Mouse (Mus musculus) embryonic facial prominence, embryonic 12.5 days (tissue): ENCODE data around the gene Chmp6. TPM values are rescaled to one million over a fixed set of nuclear protein-coding genes. Genes with fewer than 3 reads are reported as not detected.

ENCODE experiments used
- ATAC-seq: fragments of 200-750 bp; cut with Nextera tagmentation; 2 replicates; pipeline ENCODE4 v1.8.0; 2017; ENCODE audit not compliant: insufficient number of reproducible peaks, insufficient read depth, low FRiP score, low TSS enrichment
- H3K27ac ChIP-seq: fragments of 300-500 bp; sonication (generic); 2 replicates; pipeline ENCODE4 v1.5.1; 2016; ENCODE audit warnings: mild to moderate bottlenecking
- H3K27me3 ChIP-seq: fragments of 300-500 bp; sonication (generic); 2 replicates; pipeline ENCODE4 v1.6.1; 2016; ENCODE audit warnings: mild to moderate bottlenecking, moderate library complexity
- H3K36me3 ChIP-seq: fragments of 300-500 bp; sonication (generic); 2 replicates; pipeline ENCODE4 v1.6.1; 2016; ENCODE audit warnings: mild to moderate bottlenecking
- H3K4me1 ChIP-seq: fragments of 300-500 bp; sonication (generic); 2 replicates; pipeline ENCODE4 v1.6.1; 2016
- H3K4me2 ChIP-seq: fragments of 300-500 bp; sonication (generic); replicated peaks from 2 replicates; pipeline ENCODE4 v1.6.1; 2016; ENCODE audit warnings: mild to moderate bottlenecking, moderate library complexity
- H3K4me3 ChIP-seq: fragments of 300-500 bp; sonication (generic); 2 replicates; pipeline ENCODE4 v1.5.1; 2016; ENCODE audit warnings: mild to moderate bottlenecking
- H3K9ac ChIP-seq: fragments of 300-500 bp; sonication (generic); 2 replicates; pipeline ENCODE4 v1.6.1; 2016; ENCODE audit warnings: mild to moderate bottlenecking, moderate library complexity
- H3K9me3 ChIP-seq: fragments of 300-500 bp; sonication (generic); 2 replicates; pipeline ENCODE4 v1.6.1; 2016; ENCODE audit warnings: mild to moderate bottlenecking, moderate library complexity
- WGBS: fragments of 180-500 bp; shearing (Covaris S2); methylation state at CpG from one replicate; pipeline ENCODE4 v1.1.7; 2016; 5-methylcytosine and 5-hydroxymethylcytosine counted together
- polyA plus RNA-seq: library from polyadenylated mRNA; unstranded; fragments of >200 nt; fragmentation: Nextera tagmentation; extraction: Ambion mirVana; gene quantifications from 2 replicates; pipeline ENCODE4 v1.2.1, GENCODE M21; 2016

Chmp6 gene
- polyA plus RNA-seq = 109 and 110 TPM in 2 replicates

- Histone ChIP-seq H3K9me3 (no peaks in the 10 kb centered on the region), H3K27ac (peak within 1 kb of the TSS; percentile 80), H3K27me3 (no peaks in the 10 kb centered on the region), H3K4me3 (peak within 1 kb of the TSS; percentile 96), H3K4me2 (peak within 1 kb of the TSS; percentile 98), H3K36me3 (peaks cover 25% of the 10 kb centered on the region), H3K4me1 (peaks cover 27% of the 10 kb centered on the region), H3K9ac (peak within 1 kb of the TSS; percentile 90)
- under 1% methylated on average over 48 of the region's 48 CpGs for WGBS
- peak; percentile 19; the same call in 1 of the 2 replicates for ATAC-seq
These were observed at the start of gene Chmp6 for GRCm38 (mm10) chr11:119913291-119913934. Gene Chmp6 (plus strand): TSS chr11:119913441.

GRCm38 (mm10) chr11:119866837-119867236 lies 46.4 kb upstream of the Chmp6 start:
- H3K36me3 ChIP-seq = peaks cover 29% of the 10 kb centered on the region
- peaks cover 19% of the 10 kb centered on the region for H3K4me1 ChIP-seq
- no peaks in the 10 kb centered on the region for H3K27me3 ChIP-seq
- no peaks in the 10 kb centered on the region for H3K9me3 ChIP-seq
- WGBS = 86% methylated on average over 6 of the region's 6 CpGs
- H3K4me2 ChIP-seq = no peak overlapping the region
- H3K9ac ChIP-seq = no peak overlapping the region
- no peak overlapping the region for H3K27ac ChIP-seq
- H3K4me3 ChIP-seq = no peak overlapping the region
- no peak for ATAC-seq

- Histone ChIP-seq H3K4me1 (peaks cover 11% of the 10 kb centered on the region), H3K4me3 (no peak overlapping the region), H3K4me2 (no peak overlapping the region), H3K9me3 (no peaks in the 10 kb centered on the region), H3K9ac (no peak overlapping the region), H3K27me3 (no peaks in the 10 kb centered on the region), H3K27ac (no peak overlapping the region), H3K36me3 (peaks cover 38% of the 10 kb centered on the region)
- WGBS = 70% methylated on average over 3 of the region's 3 CpGs
- ATAC-seq = no peak
These were observed 45.1 kb upstream of the Chmp6 start for GRCm38 (mm10) chr11:119868138-119868537.

GRCm38 (mm10) chr11:119868556-119868955 lies 44.7 kb upstream of the Chmp6 start:
- WGBS = 85% methylated on average over 4 of the region's 4 CpGs
- Histone ChIP-seq H3K27me3 (no peaks in the 10 kb centered on the region), H3K4me3 (no peak overlapping the region), H3K4me1 (peaks cover 7% of the 10 kb centered on the region), H3K27ac (no peak overlapping the region), H3K4me2 (no peak overlapping the region), H3K9ac (no peak overlapping the region), H3K36me3 (peaks cover 42% of the 10 kb centered on the region), H3K9me3 (no peaks in the 10 kb centered on the region)
- ATAC-seq = no peak

- Histone ChIP-seq H3K27me3 (no peaks in the 10 kb centered on the region), H3K4me1 (no peaks in the 10 kb centered on the region), H3K4me3 (no peak overlapping the region), H3K9ac (no peak overlapping the region), H3K4me2 (no peak overlapping the region), H3K9me3 (no peaks in the 10 kb centered on the region), H3K27ac (no peak overlapping the region), H3K36me3 (peaks cover 62% of the 10 kb centered on the region)
- 86% methylated on average over 7 of the region's 7 CpGs for WGBS
- no peak for ATAC-seq
These were observed 42.1 kb upstream of the Chmp6 start for GRCm38 (mm10) chr11:119871141-119871540.

- ATAC-seq = no peak
- H3K36me3 ChIP-seq = peaks cover 78% of the 10 kb centered on the region
- H3K4me1 ChIP-seq = no peaks in the 10 kb centered on the region
- no peak overlapping the region for H3K27ac ChIP-seq
- WGBS = 94% methylated on average over 4 of the region's 4 CpGs
- no peak overlapping the region for H3K4me2 ChIP-seq
- H3K27me3 ChIP-seq = no peaks in the 10 kb centered on the region
- no peaks in the 10 kb centered on the region for H3K9me3 ChIP-seq
- no peak overlapping the region for H3K9ac ChIP-seq
- H3K4me3 ChIP-seq = no peak overlapping the region
These were observed 39.6 kb upstream of the Chmp6 start for GRCm38 (mm10) chr11:119873643-119874042.

GRCm38 (mm10) chr11:119874841-119875240 lies 38.4 kb upstream of the Chmp6 start:
- Histone ChIP-seq H3K9ac (no peak overlapping the region), H3K4me2 (no peak overlapping the region), H3K36me3 (peaks cover 76% of the 10 kb centered on the region), H3K27ac (no peak overlapping the region), H3K9me3 (no peaks in the 10 kb centered on the region), H3K27me3 (no peaks in the 10 kb centered on the region), H3K4me1 (no peaks in the 10 kb centered on the region), H3K4me3 (no peak overlapping the region)
- WGBS = 73% methylated on average over 1 of the region's 1 CpGs
- ATAC-seq = no peak

GRCm38 (mm10) chr11:119875685-119876084 lies 37.6 kb upstream of the Chmp6 start:
- WGBS = 84% methylated on average over 9 of the region's 9 CpGs
- H3K27me3 ChIP-seq = no peaks in the 10 kb centered on the region
- ATAC-seq = no peak
- no peak overlapping the region for H3K9ac ChIP-seq
- H3K27ac ChIP-seq = no peak overlapping the region
- H3K36me3 ChIP-seq = peaks cover 73% of the 10 kb centered on the region
- no peak overlapping the region for H3K4me2 ChIP-seq
- no peaks in the 10 kb centered on the region for H3K4me1 ChIP-seq
- H3K4me3 ChIP-seq = no peak overlapping the region
- no peaks in the 10 kb centered on the region for H3K9me3 ChIP-seq

GRCm38 (mm10) chr11:119877124-119877523 lies 36.1 kb upstream of the Chmp6 start:
- H3K27me3 ChIP-seq = no peaks in the 10 kb centered on the region
- no peaks in the 10 kb centered on the region for H3K9me3 ChIP-seq
- H3K4me3 ChIP-seq = no peak overlapping the region
- H3K9ac ChIP-seq = no peak overlapping the region
- H3K36me3 ChIP-seq = peaks cover 65% of the 10 kb centered on the region
- H3K4me2 ChIP-seq = no peak overlapping the region
- no peak overlapping the region for H3K27ac ChIP-seq
- WGBS = 92% methylated on average over 7 of the region's 7 CpGs
- no peaks in the 10 kb centered on the region for H3K4me1 ChIP-seq
- 0 out of 2 replicates have a peak, but pooled peaks have one; percentile 30 for ATAC-seq

GRCm38 (mm10) chr11:119879573-119879972 lies 33.7 kb upstream of the Chmp6 start:
- H3K4me2 ChIP-seq = no peak overlapping the region
- H3K4me3 ChIP-seq = no peak overlapping the region
- H3K4me1 ChIP-seq = no peaks in the 10 kb centered on the region
- no peak overlapping the region for H3K27ac ChIP-seq
- no peaks in the 10 kb centered on the region for H3K9me3 ChIP-seq
- no peak overlapping the region for H3K9ac ChIP-seq
- H3K27me3 ChIP-seq = no peaks in the 10 kb centered on the region
- ATAC-seq = no peak
- WGBS = 89% methylated on average over 5 of the region's 5 CpGs
- peaks cover 48% of the 10 kb centered on the region for H3K36me3 ChIP-seq

GRCm38 (mm10) chr11:119883646-119884045 lies 29.6 kb upstream of the Chmp6 start:
- Histone ChIP-seq H3K4me2 (no peak overlapping the region), H3K27me3 (no peaks in the 10 kb centered on the region), H3K36me3 (peaks cover 55% of the 10 kb centered on the region), H3K9ac (no peak overlapping the region), H3K27ac (no peak overlapping the region), H3K4me1 (no peaks in the 10 kb centered on the region), H3K9me3 (no peaks in the 10 kb centered on the region), H3K4me3 (no peak overlapping the region)
- no peak for ATAC-seq
- 67% methylated on average over 2 of the region's 2 CpGs for WGBS

- no peaks in the 10 kb centered on the region for H3K27me3 ChIP-seq
- no peaks in the 10 kb centered on the region for H3K9me3 ChIP-seq
- H3K27ac ChIP-seq = no peak overlapping the region
- H3K4me3 ChIP-seq = no peak overlapping the region
- WGBS = 92% methylated on average over 3 of the region's 3 CpGs
- ATAC-seq = no peak
- H3K4me2 ChIP-seq = no peak overlapping the region
- peaks cover 78% of the 10 kb centered on the region for H3K36me3 ChIP-seq
- no peaks in the 10 kb centered on the region for H3K4me1 ChIP-seq
- no peak overlapping the region for H3K9ac ChIP-seq
These were observed 23.3 kb upstream of the Chmp6 start for GRCm38 (mm10) chr11:119889966-119890365.
